Mouse (Mus musculus) heart, adult 2 months (tissue): ENCODE results near the gene Rnf10.

ENCODE experiments used
- EP300 ChIP-seq: fragments of 200-500 bp; IDR thresholded peaks from 2 replicates; pipeline ENCODE4 v1.6.1; 2011; ENCODE audit warnings: low read depth, low read length, control low read depth; ENCODE audit not compliant: insufficient read depth
- POLR2A ChIP-seq: fragments of 200-500 bp; IDR thresholded peaks from 2 replicates; pipeline ENCODE4 v1.6.1; 2011; ENCODE audit warnings: mild to moderate bottlenecking, low read depth, low read length, control low read depth; ENCODE audit not compliant: insufficient read depth

DNA sequence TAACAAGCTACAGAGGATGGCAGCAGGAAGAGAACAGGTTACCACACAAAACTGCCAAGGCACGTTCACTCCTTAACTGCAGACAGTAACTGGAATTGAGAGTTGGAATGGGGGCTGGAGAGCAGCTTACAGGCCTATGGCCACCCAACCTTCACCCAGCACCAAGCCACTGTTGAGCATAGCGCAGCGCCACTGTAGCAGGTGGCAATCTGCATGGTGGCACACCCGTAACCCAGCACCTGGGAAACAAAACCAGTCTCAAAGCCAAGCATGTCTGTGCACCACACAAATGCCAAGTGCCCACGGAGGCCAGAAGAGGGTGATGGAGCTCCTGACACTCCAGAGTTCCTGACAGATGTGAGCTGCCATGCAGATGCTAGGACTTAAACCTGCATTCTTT, 6.4 kb downstream of the Rnf10 start:
- TF ChIP-seq POLR2A (no peak), EP300 (no peak)
